Mouse (Mus musculus) testis, adult 2 months (tissue): Measurements from ENCODE around the gene E430018J23Rik. TPM values are rescaled to one million over a fixed set of nuclear protein-coding genes. Genes with fewer than 3 reads are reported as not detected.
"Not testable (repeated sequence)": the region's sequence is repeated elsewhere in the genome, so short reads cannot be mapped to it uniquely, and the experiment has no call there.

Experiments used
- H3K27ac ChIP-seq: fragments of 200-500 bp; 2 replicates; pipeline ENCODE4 v1.5.1; 2012; ENCODE audit warnings: low read depth, low read length; ENCODE audit not compliant: control insufficient read depth, insufficient read depth
- H3K27me3 ChIP-seq: fragments of 200-500 bp; 2 replicates; pipeline ENCODE4 v1.6.1; 2012; ENCODE audit warnings: mild to moderate bottlenecking, low read length, moderate library complexity; ENCODE audit not compliant: control insufficient read depth, insufficient read depth
- H3K36me3 ChIP-seq: fragments of 200-500 bp; 2 replicates; pipeline ENCODE4 v1.6.1; 2012; ENCODE audit warnings: mild to moderate bottlenecking, low read length; ENCODE audit not compliant: control insufficient read depth, insufficient read depth
- H3K4me1 ChIP-seq: fragments of 200-500 bp; 2 replicates; pipeline ENCODE4 v1.6.1; 2012; ENCODE audit warnings: low read length; ENCODE audit not compliant: control insufficient read depth, insufficient read depth
- H3K4me3 ChIP-seq: fragments of 200-500 bp; 2 replicates; pipeline ENCODE4 v1.5.1; 2012; ENCODE audit warnings: low read depth, mild to moderate bottlenecking, low read length, moderate library complexity, mixed read lengths; ENCODE audit not compliant: control insufficient read depth
- CTCF ChIP-seq: fragments of 200-500 bp; IDR thresholded peaks from 2 replicates; pipeline ENCODE4 v1.5.1; 2012; ENCODE audit warnings: low read depth, mild to moderate bottlenecking, inconsistent platforms, low read length, moderate library complexity; ENCODE audit not compliant: control insufficient read depth, insufficient read depth, insufficient replicate concordance
- POLR2A ChIP-seq: fragments of 200-500 bp; IDR thresholded peaks from 2 replicates; pipeline ENCODE4 v1.6.1; 2012; ENCODE audit warnings: low read depth, mild to moderate bottlenecking, inconsistent platforms, low read length, moderate library complexity; ENCODE audit not compliant: control insufficient read depth
- polyA plus RNA-seq: library from polyadenylated mRNA; depleted of rRNA; stranded (reverse); fragments of >200 nt; gene quantifications from 2 replicates; pipeline ENCODE4 v1.2.3, GENCODE M21; 2012

E430018J23Rik gene
- polyA plus RNA-seq, 1 experiment: 6.7 TPM

GRCm38 (mm10) chr7:127392251-127392824 is 1.1 kb downstream of the E430018J23Rik start:
- no peaks in the 10 kb centered on the region for H3K27me3 ChIP-seq
- H3K27ac ChIP-seq: no peak overlapping the region
- peaks cover 15% of the 10 kb centered on the region for H3K4me1 ChIP-seq
- H3K4me3 ChIP-seq: peak overlapping the region; percentile 96
- TF ChIP-seq POLR2A: peak; percentile 21; the same call in 1 of the 2 replicates
- TF ChIP-seq CTCF: no peak
- H3K36me3 ChIP-seq: no peaks in the 10 kb centered on the region

- H3K27ac ChIP-seq: no peak overlapping the region
- peaks cover 19% of the 10 kb centered on the region for H3K4me1 ChIP-seq
- peak overlapping the region; percentile 96 for H3K4me3 ChIP-seq
- no peaks in the 10 kb centered on the region for H3K27me3 ChIP-seq
- TF ChIP-seq POLR2A (no peak), CTCF (no peak)
- no peaks in the 10 kb centered on the region for H3K36me3 ChIP-seq
Observed at GRCm38 (mm10) chr7:127391538-127391937, 1.9 kb downstream of the E430018J23Rik start.

- peaks cover 22% of the 10 kb centered on the region for H3K4me1 ChIP-seq
- H3K27ac ChIP-seq: no peak overlapping the region
- H3K36me3 ChIP-seq: no peaks in the 10 kb centered on the region
- no peak overlapping the region for H3K4me3 ChIP-seq
- H3K27me3 ChIP-seq: no peaks in the 10 kb centered on the region
- TF ChIP-seq CTCF (no peak), POLR2A (no peak)
Observed at GRCm38 (mm10) chr7:127390306-127390705, 3.1 kb downstream of the E430018J23Rik start.

GRCm38 (mm10) chr7:127388201-127388600 is 5.2 kb downstream of the E430018J23Rik start:
- peaks cover 20% of the 10 kb centered on the region for H3K4me1 ChIP-seq
- H3K27me3 ChIP-seq, H3K4me3 ChIP-seq, H3K36me3 ChIP-seq, H3K27ac ChIP-seq: not testable (repeated sequence)

GRCm38 (mm10) chr7:127386641-127387392 is 6.6 kb downstream of the E430018J23Rik start, which contains the start of gene 9130019O22Rik:
Gene 9130019O22Rik (minus strand): TSS chr7:127387166.
- TF ChIP-seq POLR2A (0 out of 2 replicates have a peak, but pooled peaks have one; percentile 21), CTCF (no peak)
- 0 out of 2 replicates have a peak within 1 kb of the TSS, but pooled peaks have one; percentile 41 for H3K27ac ChIP-seq
- peak within 1 kb of the TSS; percentile 90 for H3K4me3 ChIP-seq
- peaks cover 10% of the 10 kb centered on the region for H3K4me1 ChIP-seq
- no peaks in the 10 kb centered on the region for H3K36me3 ChIP-seq
- H3K27me3 ChIP-seq: no peaks in the 10 kb centered on the region

GRCm38 (mm10) chr7:127385560-127385959 is 7.9 kb downstream of the E430018J23Rik start:
- H3K36me3 ChIP-seq, H3K4me3 ChIP-seq, H3K4me1 ChIP-seq, H3K27me3 ChIP-seq, H3K27ac ChIP-seq: not testable (repeated sequence)

GRCm38 (mm10) chr7:127378310-127378921 is 15.0 kb downstream of the E430018J23Rik start:
- no peak for TF ChIP-seq POLR2A
- TF ChIP-seq CTCF: no peak
- peaks cover 4% of the 10 kb centered on the region; the same call in 1 of the 2 replicates for H3K4me1 ChIP-seq
- H3K36me3 ChIP-seq: no peaks in the 10 kb centered on the region
- no peaks in the 10 kb centered on the region for H3K27me3 ChIP-seq
- H3K27ac ChIP-seq: no peak overlapping the region
- H3K4me3 ChIP-seq: no peak overlapping the region
